Mouse (Mus musculus) embryonic fibroblast, embryonic 13.5 days (primary cell): Measurements from ENCODE around the gene Fitm1.

Experiments
- CTCF ChIP-seq: IDR thresholded peaks from 2 replicates; pipeline ENCODE4 v1.5.1; 2011; ENCODE audit warnings: mild to moderate bottlenecking, control low read depth, low read length, moderate library complexity, borderline replicate concordance; ENCODE audit not compliant: insufficient read depth
- POLR2A ChIP-seq: IDR thresholded peaks from 2 replicates; pipeline ENCODE4 v1.6.1; 2011; ENCODE audit warnings: low read depth, mild to moderate bottlenecking, control low read depth, low read length, moderate library complexity

DNA sequence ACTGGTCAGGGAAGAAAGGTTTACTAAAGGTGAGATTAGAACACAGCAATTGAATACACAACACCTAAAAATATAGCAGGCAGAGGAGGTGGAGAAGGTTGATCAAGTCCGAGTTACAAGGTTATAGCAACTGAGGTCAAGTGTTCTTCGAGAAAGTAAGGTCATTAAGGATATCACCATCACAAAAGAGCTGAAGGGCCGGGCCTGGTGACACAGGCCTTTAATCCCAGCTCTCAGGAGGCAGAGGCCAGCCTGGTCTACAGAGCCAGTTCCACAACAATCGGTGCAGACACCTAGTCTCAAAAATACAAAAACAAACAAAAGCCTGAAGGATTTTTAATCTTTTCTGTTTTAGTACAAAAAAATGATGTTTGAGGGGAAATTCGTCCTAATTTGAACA is 24.1 kb upstream of the Fitm1 start:
- no peak for TF ChIP-seq CTCF
- peak; percentile 20; the same call in 1 of the 2 replicates for TF ChIP-seq POLR2A
